10 mouse cellular contexts compared by ENCODE assay signal in the genomic region with DNA sequence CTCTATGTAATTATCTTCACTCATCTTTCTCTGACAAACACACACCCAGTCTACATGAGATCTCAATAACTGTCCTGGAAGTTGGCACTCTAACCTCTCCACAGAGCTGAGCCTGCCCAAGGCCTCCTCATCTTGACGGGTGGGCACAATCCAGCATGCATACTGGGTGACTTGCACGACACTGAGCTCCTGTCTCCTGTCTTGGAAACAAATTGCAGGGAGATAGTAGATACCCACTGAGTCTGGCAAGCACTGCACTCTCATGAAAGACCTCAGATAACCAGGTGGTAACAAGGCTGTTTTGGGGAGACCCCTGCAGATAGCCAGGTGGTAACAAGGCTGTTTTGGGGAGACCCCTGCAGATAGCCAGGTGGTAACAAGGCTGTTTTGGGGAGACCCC.
"Had no signal": no experiment of that assay in that cellular context is flagged by ENCODE, and none has a peak within 500 bp of the region (broad histone marks: within the 10 kb centered on the region; RNA-seq: fewer than 3 reads in every experiment).

No protein-coding gene starts in this region.

- DNase-seq: kidney, postnatal 14 days; lung, embryonic 14.5 days; lung, postnatal 10 days; lung, postnatal 4 days; midbrain, embryonic 14.5 days; retina, postnatal 1 day; right cerebral cortex, postnatal 4 days; spleen, adult 18-20 months; thymus, adult 18-20 months; thymus, postnatal 14 days had no signal
